Mouse (Mus musculus) kidney, adult 2 months (tissue): Measurements from ENCODE around the gene Rin2.

Experiments
- CTCF ChIP-seq: fragments of 200-500 bp; conservative IDR thresholded peaks from 2 replicates; pipeline ENCODE4 v1.5.1; 2011; ENCODE audit warnings: low read depth, mild to moderate bottlenecking, control low read depth, low read length, moderate library complexity, mixed read lengths; ENCODE audit not compliant: insufficient read depth, insufficient read length
- POLR2A ChIP-seq: fragments of 200-500 bp; IDR thresholded peaks from one replicate; pipeline ENCODE4 v1.6.1; 2011; ENCODE audit warnings: low read depth, low read length, control low read depth

GRCm38 (mm10) chr2:145893756-145894155 lies 218.7 kb downstream of the Rin2 start:
- TF ChIP-seq CTCF (no peak), POLR2A (no peak)
